In genomic region chr4:40854387-40854933, GRCm38 (mm10) we compare ENCODE assay signal across 8 mouse cellular contexts. TPM values are rescaled to one million over a fixed set of nuclear protein-coding genes. Genes with fewer than 3 reads are reported as not detected.
DNase-seq lines count a peak whose midpoint lies in the region; ATAC-seq and TF ChIP-seq lines count a peak whose summit lies in the region.

No protein-coding gene starts in this region.

- no peak for TF ChIP-seq CTCF in gastrocnemius, adult 2 months (IDR thresholded peaks at IDR 0.05)
- TF ChIP-seq CTCF in C2C12 (IDR thresholded peaks at IDR 0.05; ENCODE audit: control insufficient read depth, insufficient read depth, insufficient read length), result no peak
- TF ChIP-seq CTCF in liver, embryonic 14.5 days (IDR thresholded peaks at IDR 0.05; ENCODE audit: low read depth), result no peak

- peak overlapping the region; percentile 86 for H3K4me2 ChIP-seq in forebrain, embryonic 13.5 days
- peak overlapping the region; percentile 82 for H3K4me2 ChIP-seq in liver, embryonic 14.5 days (ENCODE audit: low read depth)

- H3K27ac ChIP-seq in gastrocnemius, adult 2 months, result peak overlapping the region; percentile 99
- H3K27ac ChIP-seq in forebrain, embryonic 13.5 days, result peak overlapping the region; percentile 73
- peak overlapping the region; percentile 22; the same call in 1 of the 2 replicates for H3K27ac ChIP-seq in liver, embryonic 14.5 days

- peak overlapping the region; percentile 83 for H3K9ac ChIP-seq in forebrain, embryonic 13.5 days
- H3K9ac ChIP-seq in liver, embryonic 14.5 days (replicated peaks), result peak overlapping the region; percentile 56

- H3K27me3 ChIP-seq in C2C12 (ENCODE audit: control insufficient read depth, insufficient read depth, insufficient read length), result no peaks in the 10 kb centered on the region
- H3K27me3 ChIP-seq in forebrain, embryonic 13.5 days, result no peaks in the 10 kb centered on the region
- no peaks in the 10 kb centered on the region for H3K27me3 ChIP-seq in liver, embryonic 14.5 days (ENCODE audit: control insufficient read depth, insufficient read depth, low read length)

- peaks cover 41% of the 10 kb centered on the region for H3K79me2 ChIP-seq in C2C12 (ENCODE audit: control insufficient read depth, insufficient read depth)

- TF ChIP-seq EP300 in liver, embryonic 14.5 days (IDR thresholded peaks at IDR 0.05; ENCODE audit: low read depth), result no peak

- intact Hi-C loops in gastrocnemius, adult 2 months (cut with DNase I), result loop anchor here (1.0 to 5.0 kb wide), 4 partner anchors 18 to 93 kb away; partner anchors contain the start of genes Bag1 and Chmp5

- no peaks in the 10 kb centered on the region for H3K9me3 ChIP-seq in forebrain, embryonic 13.5 days (replicated peaks)
- no peaks in the 10 kb centered on the region for H3K9me3 ChIP-seq in liver, embryonic 14.5 days (ENCODE audit: control insufficient read depth, low read length)

- peak overlapping the region; percentile 83 for H3K4me3 ChIP-seq in gastrocnemius, adult 2 months
- peak overlapping the region; percentile 24 for H3K4me3 ChIP-seq in C2C12 (ENCODE audit: insufficient read depth, poor library complexity, severe bottlenecking)
- H3K4me3 ChIP-seq in forebrain, embryonic 13.5 days, result peak overlapping the region; percentile 69
- peak overlapping the region; percentile 54 to 69 for H3K4me3 ChIP-seq in liver, embryonic 14.5 days (ENCODE audit: insufficient read depth in 1 of 2, low read depth in 2 of 2, low read length in 2 of 2)

- H3K36me3 ChIP-seq in C2C12 (ENCODE audit: control insufficient read depth, insufficient read depth), result no peaks in the 10 kb centered on the region
- H3K36me3 ChIP-seq in forebrain, embryonic 13.5 days (ENCODE audit: poor library complexity, severe bottlenecking), result no peaks in the 10 kb centered on the region
- H3K36me3 ChIP-seq in liver, embryonic 14.5 days (replicated peaks; ENCODE audit: control insufficient read depth, insufficient read depth, low read depth), result no peaks in the 10 kb centered on the region; the same call in 1 of the 2 replicates

- H3ac ChIP-seq in C2C12 (ENCODE audit: control insufficient read depth, insufficient read length, low read depth), result peak overlapping the region; percentile 68

- WGBS in forebrain, embryonic 13.5 days, result 11% methylated on average over 18 of the region's 18 CpGs
- WGBS in liver, embryonic 14.5 days (ENCODE audit: insufficient replicate concordance), result 17% methylated on average over 18 of the region's 18 CpGs

- peaks cover 38% of the 10 kb centered on the region for H3K79me3 ChIP-seq in C2C12 (ENCODE audit: low read depth)

- peaks cover 41% of the 10 kb centered on the region for H3K4me1 ChIP-seq in forebrain, embryonic 13.5 days
- peaks cover 29 to 32% of the 10 kb centered on the region in 2 experiments for H3K4me1 ChIP-seq in liver, embryonic 14.5 days (replicated peaks; ENCODE audit: control insufficient read depth in 2 of 2, insufficient read depth in 2 of 2, low read length in 1 of 2)

- ATAC-seq in forebrain, embryonic 13.5 days, result no peak
- ATAC-seq in liver, embryonic 14.5 days (ENCODE audit: insufficient read depth), result no peak; the same call in 1 of the 2 replicates

- DNase-seq in gastrocnemius, adult 2 months, result no peak
- no peak for DNase-seq in gastrocnemius, adult 18-20 months (ENCODE audit: low spot score)
- no peak for DNase-seq in liver, embryonic 14.5 days (ENCODE audit: low read depth in 3 of 3, low spot score in 3 of 3)
- no peak for DNase-seq in right cerebral cortex, adult 2 months (ENCODE audit: low spot score in 2 of 2)
- no peak for DNase-seq in adipocyte (ENCODE audit: low spot score)
- no peak for DNase-seq in kidney, adult 9 months

TF ChIP-seq in C2C12, 6 proteins besides CTCF, POLR2A, EP300 and RAD21:
- TF ChIP-seq MYOG (IDR thresholded peaks at IDR 0.05; ENCODE audit: control insufficient read depth, extremely low read depth, insufficient read length), result no peak
- no peak for TF ChIP-seq FOSL1 (IDR thresholded peaks at IDR 0.05; ENCODE audit: insufficient read depth, low read length, poor library complexity, severe bottlenecking)
- TF ChIP-seq USF1 (IDR thresholded peaks at IDR 0.05; ENCODE audit: low read depth), result no peak
- TF ChIP-seq MYOD1 (IDR thresholded peaks at IDR 0.05; ENCODE audit: control insufficient read depth, insufficient read length, low read depth), result no peak
- TF ChIP-seq CEBPB (IDR thresholded peaks at IDR 0.05; ENCODE audit: low read depth), result no peak
- no peak for TF ChIP-seq MAX (IDR thresholded peaks at IDR 0.05)

RNA-seq across cellular contexts. Expression of gene B4galt1, which starts 0.7 kb away (rescaled TPM):
- total RNA-seq in gastrocnemius, adult 2 months (2021), result 10 to 100 TPM; 30.5 to 42.2 TPM
- total RNA-seq in gastrocnemius, adult 18-20 months (2021), result 10 to 100 TPM; 23.0 to 25.4 TPM
- 42.2 TPM for polyA plus RNA-seq in C2C12 (2012; fragmentation: generic; extraction: Trizol)
- polyA plus RNA-seq in forebrain, embryonic 13.5 days (2015; fragmentation: Nextera tagmentation; extraction: Ambion mirVana), result 7.8 and 9.1 TPM in 2 replicates
- polyA plus RNA-seq in liver, embryonic 14.5 days (2012; rRNA removed), result 13.3 and 14.3 TPM in 2 replicates
- polyA plus RNA-seq in liver, embryonic 14.5 days (2014; fragmentation: Nextera tagmentation; extraction: Ambion mirVana), result 30.3 and 31.2 TPM in 2 replicates

Comparison
In these comparisons a context has a peak if more than half of its experiments do, and no peak if none do; other contexts are left out.
1. H3K27ac ChIP-seq: peak in every context shown above with its lines; median percentile 99 in gastrocnemius, adult 2 months; 73 in forebrain, embryonic 13.5 days; 22 in liver, embryonic 14.5 days.
2. H3K4me3 ChIP-seq: peak in every context shown above with its lines; median percentile 83 in gastrocnemius, adult 2 months; 69 in forebrain, embryonic 13.5 days; 62 in liver, embryonic 14.5 days; 24 in C2C12.